Mouse (Mus musculus): ENCODE data around the gene Slc40a1. TPM values are rescaled to one million over a fixed set of nuclear protein-coding genes. Genes with fewer than 3 reads are reported as not detected.

Slc40a1 gene
- 50.4 and 52.6 TPM in 2 replicates for polyA plus RNA-seq (2011; ENCODE audit: insufficient read depth, insufficient read length, low read depth, missing spikeins)

DNA sequence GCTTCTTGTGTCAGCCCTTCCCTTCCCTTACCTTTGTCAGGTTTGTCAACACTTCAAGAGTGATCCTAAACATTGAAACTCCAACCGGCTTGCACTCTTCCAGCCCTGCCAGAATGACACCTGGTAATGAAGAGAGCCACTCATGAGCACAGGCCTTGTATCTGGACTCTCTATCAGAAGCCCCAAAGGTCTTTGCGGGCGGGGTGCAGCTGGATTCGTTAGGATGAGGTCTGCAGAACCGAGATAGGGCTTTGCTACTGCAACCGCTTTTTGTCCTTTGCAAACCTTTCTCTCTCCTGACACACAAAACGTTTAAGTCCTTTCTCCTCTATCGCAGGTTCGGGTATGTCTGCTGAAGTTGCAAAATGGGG, at the start of gene Slc40a1:
TSS of gene Slc40a1 (minus strand) at position 131 of the 371 bp plus-strand sequence.
- Histone ChIP-seq H3K9me3 (replicated peaks; ENCODE audit: control insufficient read depth, insufficient read depth, low read length, poor library complexity, severe bottlenecking) (no peaks in the 10 kb centered on the region), H3K4me3 (ENCODE audit: low read depth, low read length) (peak within 1 kb of the TSS; percentile 89), H3K4me1 (ENCODE audit: control insufficient read depth, insufficient read depth, low read length) (no peaks in the 10 kb centered on the region), H3K27ac (ENCODE audit: insufficient read depth, low read length) (peak within 1 kb of the TSS; percentile 43), H3K27me3 (ENCODE audit: control insufficient read depth, insufficient read depth, low read length, poor library complexity, severe bottlenecking) (no peaks in the 10 kb centered on the region; the same call in 1 of the 2 replicates), H3K36me3 (ENCODE audit: control insufficient read depth, insufficient read depth, low read length, poor library complexity, severe bottlenecking) (no peaks in the 10 kb centered on the region), H3K9ac (ENCODE audit: low read depth, poor library complexity, severe bottlenecking) (peak within 1 kb of the TSS; percentile 64)
- TF ChIP-seq CTCF (IDR thresholded peaks at IDR 0.05; ENCODE audit: low read depth, low read length) (no peak), EP300 (IDR thresholded peaks at IDR 0.05; ENCODE audit: insufficient read depth, low read depth, low read length) (no peak), POLR2A (IDR thresholded peaks at IDR 0.05; ENCODE audit: insufficient read depth, low read length) (no peak)

DNA sequence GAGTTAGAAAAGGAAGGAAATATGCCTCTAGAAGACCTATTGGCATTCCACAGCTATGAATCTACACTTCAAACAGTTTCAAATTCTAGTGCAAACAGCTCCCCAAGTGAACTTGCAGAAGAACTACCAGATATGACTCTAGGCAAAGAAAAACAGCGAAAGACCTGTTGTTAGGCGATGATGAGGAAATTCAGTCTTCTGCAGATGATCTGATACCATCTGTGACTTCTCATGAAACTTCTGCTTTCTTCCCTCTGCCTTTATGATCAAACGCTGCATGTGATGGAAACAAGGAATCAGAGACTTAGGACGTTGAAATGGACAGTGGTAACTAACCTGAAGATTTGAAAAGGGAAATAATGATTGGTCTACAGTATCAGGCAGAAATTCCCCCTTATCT, 45.0 kb upstream of the Slc40a1 start:
- no peak for TF ChIP-seq EP300 (IDR thresholded peaks at IDR 0.05; ENCODE audit: insufficient read depth, low read depth, low read length)
- TF ChIP-seq CTCF (IDR thresholded peaks at IDR 0.05; ENCODE audit: low read depth, low read length): no peak
- TF ChIP-seq POLR2A (IDR thresholded peaks at IDR 0.05; ENCODE audit: insufficient read depth, low read length): no peak
- H3K4me1 ChIP-seq (ENCODE audit: control insufficient read depth, insufficient read depth, low read length): no peaks in the 10 kb centered on the region
- no peaks in the 10 kb centered on the region for H3K36me3 ChIP-seq (ENCODE audit: control insufficient read depth, insufficient read depth, low read length, poor library complexity, severe bottlenecking)
- no peaks in the 10 kb centered on the region for H3K9me3 ChIP-seq (replicated peaks; ENCODE audit: control insufficient read depth, insufficient read depth, low read length, poor library complexity, severe bottlenecking)
- no peak overlapping the region for H3K4me3 ChIP-seq (ENCODE audit: low read depth, low read length)
- no peaks in the 10 kb centered on the region for H3K27me3 ChIP-seq (ENCODE audit: control insufficient read depth, insufficient read depth, low read length, poor library complexity, severe bottlenecking)
- no peak overlapping the region for H3K9ac ChIP-seq (ENCODE audit: low read depth, poor library complexity, severe bottlenecking)
- no peak overlapping the region for H3K27ac ChIP-seq (ENCODE audit: insufficient read depth, low read length)

DNA sequence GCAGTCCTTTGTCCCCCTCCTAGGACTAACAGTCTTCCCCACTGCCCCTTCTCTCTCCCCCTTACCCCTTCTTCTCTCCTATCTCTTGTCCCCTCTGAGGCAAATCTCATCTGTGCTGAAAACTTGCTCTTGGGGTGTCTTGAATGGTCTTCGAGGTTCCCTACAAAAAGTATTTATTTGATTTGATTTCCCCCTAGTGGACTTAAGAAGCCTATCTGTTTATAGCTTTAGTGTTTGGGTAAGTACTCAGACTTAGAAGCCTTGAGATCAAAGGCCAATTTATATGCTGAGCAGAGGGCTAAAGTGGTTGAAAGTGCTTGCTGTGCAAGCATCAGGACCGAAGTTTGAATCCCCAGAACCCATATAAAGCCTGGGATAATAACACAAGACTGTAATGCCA, 22.7 kb upstream of the Slc40a1 start:
- TF ChIP-seq EP300 (IDR thresholded peaks at IDR 0.05; ENCODE audit: insufficient read depth, low read depth, low read length) (no peak), CTCF (IDR thresholded peaks at IDR 0.05; ENCODE audit: low read depth, low read length) (no peak), POLR2A (IDR thresholded peaks at IDR 0.05; ENCODE audit: insufficient read depth, low read length) (no peak)
- no peaks in the 10 kb centered on the region for H3K9me3 ChIP-seq (replicated peaks; ENCODE audit: control insufficient read depth, insufficient read depth, low read length, poor library complexity, severe bottlenecking)
- H3K4me1 ChIP-seq (ENCODE audit: control insufficient read depth, insufficient read depth, low read length): no peaks in the 10 kb centered on the region
- H3K4me3 ChIP-seq (ENCODE audit: low read depth, low read length): no peak overlapping the region
- H3K36me3 ChIP-seq (ENCODE audit: control insufficient read depth, insufficient read depth, low read length, poor library complexity, severe bottlenecking): no peaks in the 10 kb centered on the region
- no peak overlapping the region for H3K9ac ChIP-seq (ENCODE audit: low read depth, poor library complexity, severe bottlenecking)
- H3K27ac ChIP-seq (ENCODE audit: insufficient read depth, low read length): no peak overlapping the region
- H3K27me3 ChIP-seq (ENCODE audit: control insufficient read depth, insufficient read depth, low read length, poor library complexity, severe bottlenecking): no peaks in the 10 kb centered on the region; the same call in 1 of the 2 replicates

DNA sequence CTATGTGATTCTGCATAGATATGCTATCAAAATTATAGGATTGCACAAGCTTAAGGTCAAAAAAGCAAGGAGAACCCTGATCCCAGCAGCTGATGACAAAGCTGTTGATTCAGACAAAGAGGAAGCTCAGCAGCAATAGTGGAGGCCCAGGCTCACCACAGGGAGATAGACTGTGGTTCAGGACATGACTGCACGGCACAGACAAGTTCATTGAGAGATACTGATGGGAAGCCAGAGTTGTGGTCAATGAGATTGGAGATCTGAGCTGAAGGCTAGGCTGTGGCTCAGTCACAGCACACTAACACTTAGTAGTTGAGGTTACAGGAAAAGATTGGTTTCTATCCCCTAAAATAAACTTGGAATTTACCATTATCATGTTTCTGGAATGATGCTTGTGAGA, 21.5 kb upstream of the Slc40a1 start:
- TF ChIP-seq EP300 (IDR thresholded peaks at IDR 0.05; ENCODE audit: insufficient read depth, low read depth, low read length) (no peak), CTCF (IDR thresholded peaks at IDR 0.05; ENCODE audit: low read depth, low read length) (no peak), POLR2A (IDR thresholded peaks at IDR 0.05; ENCODE audit: insufficient read depth, low read length) (no peak)

DNA sequence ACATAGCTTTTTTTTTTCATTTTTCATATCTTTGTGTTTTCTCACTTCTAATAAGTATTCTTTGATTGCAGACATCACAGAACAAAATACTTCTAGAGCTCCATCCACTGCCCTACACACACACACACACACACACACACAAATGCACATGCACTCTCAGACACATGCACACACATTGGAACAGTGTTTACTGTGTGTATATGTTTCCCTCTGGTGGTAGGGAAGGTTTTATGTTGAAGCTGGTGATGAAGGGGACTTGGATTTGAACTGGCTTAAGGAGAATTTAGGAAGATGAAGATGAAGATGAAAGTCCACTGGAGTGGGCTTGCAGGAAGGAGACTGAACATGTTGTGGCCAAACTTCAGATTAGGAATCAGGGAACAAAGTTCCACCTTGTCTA, 4.8 kb upstream of the Slc40a1 start:
- Histone ChIP-seq H3K36me3 (ENCODE audit: control insufficient read depth, insufficient read depth, low read length, poor library complexity, severe bottlenecking) (no peaks in the 10 kb centered on the region), H3K27me3 (ENCODE audit: control insufficient read depth, insufficient read depth, low read length, poor library complexity, severe bottlenecking) (no peaks in the 10 kb centered on the region; the same call in 1 of the 2 replicates), H3K9ac (ENCODE audit: low read depth, poor library complexity, severe bottlenecking) (no peak overlapping the region), H3K4me1 (ENCODE audit: control insufficient read depth, insufficient read depth, low read length) (no peaks in the 10 kb centered on the region), H3K27ac (ENCODE audit: insufficient read depth, low read length) (no peak overlapping the region), H3K4me3 (ENCODE audit: low read depth, low read length) (no peak overlapping the region), H3K9me3 (replicated peaks; ENCODE audit: control insufficient read depth, insufficient read depth, low read length, poor library complexity, severe bottlenecking) (no peaks in the 10 kb centered on the region)
- no peak for TF ChIP-seq POLR2A (IDR thresholded peaks at IDR 0.05; ENCODE audit: insufficient read depth, low read length)
- TF ChIP-seq CTCF (IDR thresholded peaks at IDR 0.05; ENCODE audit: low read depth, low read length): no peak
- TF ChIP-seq EP300 (IDR thresholded peaks at IDR 0.05; ENCODE audit: insufficient read depth, low read depth, low read length): no peak

More for the DNA sequence above, 21.5 kb upstream of the Slc40a1 start:
- Histone ChIP-seq H3K27me3 (ENCODE audit: control insufficient read depth, insufficient read depth, low read length, poor library complexity, severe bottlenecking) (no peaks in the 10 kb centered on the region; the same call in 1 of the 2 replicates), H3K4me1 (ENCODE audit: control insufficient read depth, insufficient read depth, low read length) (no peaks in the 10 kb centered on the region), H3K4me3 (ENCODE audit: low read depth, low read length) (no peak overlapping the region), H3K9ac (ENCODE audit: low read depth, poor library complexity, severe bottlenecking) (no peak overlapping the region), H3K9me3 (replicated peaks; ENCODE audit: control insufficient read depth, insufficient read depth, low read length, poor library complexity, severe bottlenecking) (no peaks in the 10 kb centered on the region), H3K27ac (ENCODE audit: insufficient read depth, low read length) (no peak overlapping the region), H3K36me3 (ENCODE audit: control insufficient read depth, insufficient read depth, low read length, poor library complexity, severe bottlenecking) (no peaks in the 10 kb centered on the region)

DNA sequence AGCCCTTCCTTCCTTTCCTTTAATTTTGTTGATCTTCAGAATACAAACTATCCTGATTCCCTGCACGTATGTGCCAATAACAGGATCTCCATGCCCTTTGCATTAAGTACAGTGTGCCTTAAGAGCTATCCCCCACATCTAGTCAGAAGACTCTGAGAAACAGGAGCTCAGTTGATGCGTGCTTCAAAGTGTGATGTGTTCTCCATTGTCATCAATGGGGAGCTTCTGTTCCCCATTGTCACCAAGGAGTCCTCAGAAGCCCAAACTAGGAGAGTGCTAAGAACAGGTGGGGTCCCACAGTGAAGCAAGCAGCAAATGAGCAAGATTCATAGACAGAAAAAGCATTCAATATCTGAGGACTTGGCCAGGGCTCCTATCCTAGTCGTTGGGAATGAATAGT, 588 bp upstream of the Slc40a1 start:
- no peak overlapping the region; the same call in 1 of the 2 replicates for H3K27ac ChIP-seq (ENCODE audit: insufficient read depth, low read length)

More for the DNA sequence above, 588 bp upstream of the Slc40a1 start:
- Histone ChIP-seq H3K4me3 (ENCODE audit: low read depth, low read length) (no peak overlapping the region), H3K9ac (ENCODE audit: low read depth, poor library complexity, severe bottlenecking) (no peak overlapping the region), H3K36me3 (ENCODE audit: control insufficient read depth, insufficient read depth, low read length, poor library complexity, severe bottlenecking) (no peaks in the 10 kb centered on the region), H3K27me3 (ENCODE audit: control insufficient read depth, insufficient read depth, low read length, poor library complexity, severe bottlenecking) (no peaks in the 10 kb centered on the region; the same call in 1 of the 2 replicates), H3K4me1 (ENCODE audit: control insufficient read depth, insufficient read depth, low read length) (no peaks in the 10 kb centered on the region), H3K9me3 (replicated peaks; ENCODE audit: control insufficient read depth, insufficient read depth, low read length, poor library complexity, severe bottlenecking) (no peaks in the 10 kb centered on the region)
- TF ChIP-seq EP300 (IDR thresholded peaks at IDR 0.05; ENCODE audit: insufficient read depth, low read depth, low read length) (no peak), POLR2A (IDR thresholded peaks at IDR 0.05; ENCODE audit: insufficient read depth, low read length) (no peak)

Data from ES-Bruce4 (cell line).